Mouse (Mus musculus): ENCODE measurements at regions not wholly inside any gene's neighbourhood (a gene's known extent, or its start where the extent isn't known, plus 50 kb on each side); places are given as distances from the start of the nearest gene placed in this dataset.

- no peak for DNase-seq (ENCODE audit: extremely low read depth, low read depth, low spot score)
- H3K79me2 ChIP-seq (ENCODE audit: control insufficient read depth, insufficient read depth, low read length): no peaks in the 10 kb centered on the region
- 67% methylated on average over 3 of the region's 3 CpGs for WGBS
- no peaks in the 10 kb centered on the region for H3K36me3 ChIP-seq (ENCODE audit: control insufficient read depth, insufficient read depth, low read length)
- no peaks in the 10 kb centered on the region for H3K27me3 ChIP-seq (ENCODE audit: control insufficient read depth, insufficient read depth, low read length)
- no peak overlapping the region for H3K9ac ChIP-seq (ENCODE audit: low read depth, low read length)
- H3K27ac ChIP-seq (replicated peaks; ENCODE audit: insufficient read depth, low read depth, low read length): no peak overlapping the region
- TF ChIP-seq POLR2A (IDR thresholded peaks at IDR 0.05; ENCODE audit: extremely low read depth, insufficient read depth, low read length) (no peak), CTCF (IDR thresholded peaks at IDR 0.05; ENCODE audit: low read depth, low read length) (no peak)
- no peak overlapping the region for H3K4me3 ChIP-seq (ENCODE audit: insufficient read depth, low read depth, low read length)
- no peaks in the 10 kb centered on the region for H3K4me1 ChIP-seq (ENCODE audit: control insufficient read depth, insufficient read depth, low read length)
Observed at GRCm38 (mm10) chr8:116452806-116453205, 52.0 kb upstream of the Dynlrb2 start.

GRCm38 (mm10) chr8:116451397-116451796 lies 53.4 kb upstream of the Dynlrb2 start:
- no peaks in the 10 kb centered on the region for H3K79me2 ChIP-seq (ENCODE audit: control insufficient read depth, insufficient read depth, low read length)
- no peaks in the 10 kb centered on the region for H3K4me1 ChIP-seq (ENCODE audit: control insufficient read depth, insufficient read depth, low read length)
- no peak overlapping the region for H3K9ac ChIP-seq (ENCODE audit: low read depth, low read length)
- H3K4me3 ChIP-seq (ENCODE audit: insufficient read depth, low read depth, low read length): no peak overlapping the region
- DNase-seq (ENCODE audit: extremely low read depth, low read depth, low spot score): no peak
- no peaks in the 10 kb centered on the region for H3K27me3 ChIP-seq (ENCODE audit: control insufficient read depth, insufficient read depth, low read length)
- H3K27ac ChIP-seq (replicated peaks; ENCODE audit: insufficient read depth, low read depth, low read length): no peak overlapping the region
- H3K36me3 ChIP-seq (ENCODE audit: control insufficient read depth, insufficient read depth, low read length): no peaks in the 10 kb centered on the region
- 77% methylated on average over 3 of the region's 3 CpGs for WGBS
- TF ChIP-seq CTCF (IDR thresholded peaks at IDR 0.05; ENCODE audit: low read depth, low read length) (no peak), POLR2A (IDR thresholded peaks at IDR 0.05; ENCODE audit: extremely low read depth, insufficient read depth, low read length) (no peak)

GRCm38 (mm10) chr8:116447452-116447851 lies 57.3 kb upstream of the Dynlrb2 start:
- Histone ChIP-seq H3K27me3 (ENCODE audit: control insufficient read depth, insufficient read depth, low read length) (no peaks in the 10 kb centered on the region), H3K79me2 (ENCODE audit: control insufficient read depth, insufficient read depth, low read length) (no peaks in the 10 kb centered on the region), H3K36me3 (ENCODE audit: control insufficient read depth, insufficient read depth, low read length) (no peaks in the 10 kb centered on the region), H3K9ac (ENCODE audit: low read depth, low read length) (no peak overlapping the region), H3K27ac (replicated peaks; ENCODE audit: insufficient read depth, low read depth, low read length) (no peak overlapping the region), H3K4me1 (ENCODE audit: control insufficient read depth, insufficient read depth, low read length) (no peaks in the 10 kb centered on the region), H3K4me3 (ENCODE audit: insufficient read depth, low read depth, low read length) (no peak overlapping the region)
- peak; percentile 63 for DNase-seq (ENCODE audit: extremely low read depth, low read depth, low spot score)
- 19% methylated on average over 2 of the region's 2 CpGs for WGBS
- TF ChIP-seq POLR2A (IDR thresholded peaks at IDR 0.05; ENCODE audit: extremely low read depth, insufficient read depth, low read length) (no peak), CTCF (IDR thresholded peaks at IDR 0.05; ENCODE audit: low read depth, low read length) (no peak)

GRCm38 (mm10) chr8:116442827-116443226 lies 61.9 kb upstream of the Dynlrb2 start:
- H3K36me3 ChIP-seq (ENCODE audit: control insufficient read depth, insufficient read depth, low read length): no peaks in the 10 kb centered on the region
- H3K27ac ChIP-seq (replicated peaks; ENCODE audit: insufficient read depth, low read depth, low read length): no peak overlapping the region
- H3K4me1 ChIP-seq (ENCODE audit: control insufficient read depth, insufficient read depth, low read length): no peaks in the 10 kb centered on the region
- no peak overlapping the region for H3K4me3 ChIP-seq (ENCODE audit: insufficient read depth, low read depth, low read length)
- H3K27me3 ChIP-seq (ENCODE audit: control insufficient read depth, insufficient read depth, low read length): no peaks in the 10 kb centered on the region
- no peak overlapping the region for H3K9ac ChIP-seq (ENCODE audit: low read depth, low read length)
- WGBS: 63% methylated on average over 2 of the region's 2 CpGs
- no peaks in the 10 kb centered on the region for H3K79me2 ChIP-seq (ENCODE audit: control insufficient read depth, insufficient read depth, low read length)
- TF ChIP-seq CTCF (IDR thresholded peaks at IDR 0.05; ENCODE audit: low read depth, low read length) (no peak), POLR2A (IDR thresholded peaks at IDR 0.05; ENCODE audit: extremely low read depth, insufficient read depth, low read length) (no peak)
- no peak for DNase-seq (ENCODE audit: extremely low read depth, low read depth, low spot score)

- Histone ChIP-seq H3K9ac (ENCODE audit: low read depth, low read length) (no peak overlapping the region), H3K79me2 (ENCODE audit: control insufficient read depth, insufficient read depth, low read length) (no peaks in the 10 kb centered on the region), H3K27ac (replicated peaks; ENCODE audit: insufficient read depth, low read depth, low read length) (no peak overlapping the region), H3K27me3 (ENCODE audit: control insufficient read depth, insufficient read depth, low read length) (no peaks in the 10 kb centered on the region), H3K36me3 (ENCODE audit: control insufficient read depth, insufficient read depth, low read length) (no peaks in the 10 kb centered on the region), H3K4me1 (ENCODE audit: control insufficient read depth, insufficient read depth, low read length) (no peaks in the 10 kb centered on the region), H3K4me3 (ENCODE audit: insufficient read depth, low read depth, low read length) (no peak overlapping the region)
- DNase-seq (ENCODE audit: extremely low read depth, low read depth, low spot score): peak; percentile 40
- TF ChIP-seq POLR2A (IDR thresholded peaks at IDR 0.05; ENCODE audit: extremely low read depth, insufficient read depth, low read length) (no peak), CTCF (IDR thresholded peaks at IDR 0.05; ENCODE audit: low read depth, low read length) (peak; percentile 89)
- 14% methylated on average over 7 of the region's 7 CpGs for WGBS
Observed at GRCm38 (mm10) chr8:116438895-116439294, 65.9 kb upstream of the Dynlrb2 start.

GRCm38 (mm10) chr8:116435268-116435980 lies 69.3 kb upstream of the Dynlrb2 start:
- Histone ChIP-seq H3K27me3 (ENCODE audit: control insufficient read depth, insufficient read depth, low read length) (no peaks in the 10 kb centered on the region), H3K9ac (ENCODE audit: low read depth, low read length) (no peak overlapping the region), H3K79me2 (ENCODE audit: control insufficient read depth, insufficient read depth, low read length) (no peaks in the 10 kb centered on the region), H3K4me1 (ENCODE audit: control insufficient read depth, insufficient read depth, low read length) (no peaks in the 10 kb centered on the region), H3K4me3 (ENCODE audit: insufficient read depth, low read depth, low read length) (no peak overlapping the region), H3K27ac (replicated peaks; ENCODE audit: insufficient read depth, low read depth, low read length) (no peak overlapping the region), H3K36me3 (ENCODE audit: control insufficient read depth, insufficient read depth, low read length) (no peaks in the 10 kb centered on the region)
- TF ChIP-seq CTCF (IDR thresholded peaks at IDR 0.05; ENCODE audit: low read depth, low read length): no peak
- 75% methylated on average over 15 of the region's 15 CpGs for WGBS
- DNase-seq (ENCODE audit: extremely low read depth, low read depth, low spot score): no peak

Data from liver, adult 2 months (tissue).